Mouse (Mus musculus): ENCODE results near the gene Cdr2l. TPM values are rescaled to one million over a fixed set of nuclear protein-coding genes. Genes with fewer than 3 reads are reported as not detected.

Gene Cdr2l
- polyA plus RNA-seq, 1 experiment from 2014 or later = 21.3 TPM

DNA sequence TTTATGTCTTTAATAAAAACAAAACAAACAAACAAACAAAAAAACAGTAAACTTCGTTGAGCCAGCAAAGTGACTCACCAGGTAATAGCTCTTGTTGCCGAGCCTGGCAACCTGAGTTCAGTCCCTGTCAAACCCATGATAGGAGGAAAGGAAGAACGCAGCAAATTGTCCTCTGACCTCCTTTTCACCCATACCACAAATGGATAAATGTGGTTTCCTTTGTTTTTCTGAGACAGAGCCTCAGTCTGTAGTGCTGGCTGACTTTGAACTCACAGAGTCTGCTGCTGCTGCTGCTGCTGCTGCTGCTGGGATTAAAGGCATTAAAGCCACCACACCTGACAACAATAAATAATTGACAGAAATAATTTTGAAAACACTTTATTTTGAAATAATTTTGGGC lies 41.4 kb downstream of the Cdr2l start:
- CTCF ChIA-PET = no interaction called here
- ATAC-seq = no peak
- in situ Hi-C loops (cut with MboI; ENCODE audit: low pct_unique_long_range_greater_than_20kb) = no loop called here
- DNase-seq (ENCODE audit: low read depth, low spot score) = no peak
- H3K27me3 ChIP-seq = no peaks in the 10 kb centered on the region
- no peak for TF ChIP-seq CTCF (IDR thresholded peaks at IDR 0.05)
- POLR2A ChIA-PET = interaction anchor here (0.6 kb wide), 1 partner anchor 65 kb away, joined by 3 read pairs; no protein-coding TSS in a partner anchor

DNA sequence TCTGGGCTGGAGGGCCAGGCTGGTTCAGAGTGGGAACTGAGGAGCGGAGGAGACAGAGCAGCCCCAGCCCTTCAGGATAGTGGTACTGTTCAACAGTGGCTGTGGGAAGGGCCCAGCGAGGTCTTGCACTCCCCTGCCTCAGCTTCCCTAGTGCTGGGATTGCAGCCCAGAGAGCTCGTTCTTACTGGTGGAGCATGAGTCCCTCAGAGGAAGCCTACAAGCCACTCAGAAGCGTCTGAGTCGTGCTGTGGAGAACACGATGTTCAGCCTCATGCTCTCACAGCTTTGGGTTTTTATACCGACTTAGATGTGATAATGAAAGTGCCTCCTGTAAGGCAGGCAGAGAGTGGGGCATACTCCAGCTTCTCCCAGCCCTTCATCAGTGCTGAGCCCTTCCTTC lies 43.0 kb downstream of the Cdr2l start:
- POLR2A ChIA-PET = interaction anchor here (1.1 kb wide), 1 partner anchor 11 kb away, joined by 4 read pairs; no protein-coding TSS in a partner anchor
- no peaks in the 10 kb centered on the region for H3K27me3 ChIP-seq
- ATAC-seq = no peak
- DNase-seq (ENCODE audit: low read depth, low spot score) = no peak
- no peak for TF ChIP-seq CTCF (IDR thresholded peaks at IDR 0.05)
- CTCF ChIA-PET = no interaction called here
- in situ Hi-C loops (cut with MboI; ENCODE audit: low pct_unique_long_range_greater_than_20kb) = no loop called here

DNA sequence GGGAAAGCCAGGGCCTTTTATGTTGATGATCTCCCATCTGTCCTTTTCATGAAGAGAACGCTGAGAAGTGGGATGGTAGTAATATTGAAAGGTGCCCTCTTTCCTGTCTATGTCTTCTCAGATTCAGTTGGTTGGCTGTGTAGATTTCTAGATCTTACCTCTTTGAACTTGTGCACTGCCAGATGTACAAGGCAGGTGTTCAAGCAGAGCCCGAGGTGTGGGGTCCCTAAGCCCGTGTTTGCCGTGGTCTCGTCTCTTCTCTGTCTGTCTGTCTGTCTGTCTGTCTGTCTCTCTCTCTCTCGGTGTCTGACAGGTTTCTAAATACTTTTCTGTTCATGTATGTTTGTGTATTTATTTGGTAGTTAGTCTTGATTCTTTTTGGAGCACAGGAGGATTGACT lies 44.0 kb downstream of the Cdr2l start:
- DNase-seq (ENCODE audit: low read depth, low spot score) (no peak), ATAC-seq (no peak)
- in situ Hi-C loops (cut with MboI; ENCODE audit: low pct_unique_long_range_greater_than_20kb) = no loop called here
- POLR2A ChIA-PET = interaction anchor here (0.7 kb wide), 1 partner anchor 27 kb away, joined by 5 read pairs; no protein-coding TSS in a partner anchor
- CTCF ChIA-PET = interaction anchor here (1.6 to 3.6 kb wide), 5 partner anchors 35 to 49 kb away, joined by 3 to 14 read pairs (median 5); partner anchors contain the start of genes Armc7 and Slc16a5
- TF ChIP-seq CTCF (IDR thresholded peaks at IDR 0.05) = no peak
- no peaks in the 10 kb centered on the region for H3K27me3 ChIP-seq

DNA sequence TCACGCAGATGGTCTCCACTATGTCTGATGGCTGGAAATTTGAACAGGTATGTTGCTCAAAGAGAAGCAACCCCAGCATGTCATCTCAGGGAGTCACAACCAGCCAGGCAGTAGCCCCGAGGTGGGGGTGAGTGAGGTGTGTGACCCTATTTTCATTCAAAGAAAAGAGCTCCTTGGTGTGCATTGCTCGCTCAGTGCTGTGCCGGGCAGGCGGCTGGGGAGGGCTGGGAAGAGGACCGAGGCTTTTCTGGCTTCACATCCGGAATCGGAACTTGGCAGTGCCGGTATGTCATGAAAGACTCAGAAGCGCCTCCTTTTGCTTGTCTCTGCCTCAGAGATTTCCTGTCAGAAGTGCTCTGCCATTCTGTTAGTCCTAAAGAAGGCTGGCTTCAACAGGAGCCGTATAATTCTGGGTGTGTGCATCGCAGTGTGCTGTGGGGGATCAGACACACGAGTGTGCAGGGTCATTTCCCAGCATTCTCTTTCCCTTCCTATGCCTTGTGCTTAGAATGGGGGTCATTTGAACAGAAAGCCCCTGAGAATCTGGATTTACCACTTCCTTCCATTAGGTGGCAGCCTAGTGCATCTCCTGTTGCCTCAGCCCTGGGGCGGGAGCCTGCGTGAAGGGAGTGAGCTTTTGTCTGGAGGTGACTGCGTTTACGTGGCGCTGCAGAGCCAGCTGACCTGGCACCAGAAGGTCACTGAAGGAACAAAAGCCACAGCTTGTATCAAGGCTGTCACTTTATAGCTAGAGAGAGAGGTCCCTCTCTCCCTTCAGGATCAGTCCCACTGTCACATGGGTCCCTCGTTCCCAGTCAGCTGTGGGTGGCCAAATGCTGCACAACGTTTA lies 46.0 kb downstream of the Cdr2l start:
- H3K27me3 ChIP-seq = no peaks in the 10 kb centered on the region
- ChIA-PET CTCF (interaction anchor here (0.6 to 3.6 kb wide), 18 partner anchors 12 to 131 kb away, joined by 3 to 18 read pairs (median 4); partner anchors contain the start of gene Armc7), POLR2A (interaction anchor here (1.2 kb wide), 1 partner anchor 9 kb away, joined by 3 read pairs; no protein-coding TSS in a partner anchor)
- TF ChIP-seq CTCF (IDR thresholded peaks at IDR 0.05) = no peak
- in situ Hi-C loops (cut with MboI; ENCODE audit: low pct_unique_long_range_greater_than_20kb) = no loop called here
- DNase-seq (ENCODE audit: low read depth, low spot score) (no peak), ATAC-seq (no peak)

DNA sequence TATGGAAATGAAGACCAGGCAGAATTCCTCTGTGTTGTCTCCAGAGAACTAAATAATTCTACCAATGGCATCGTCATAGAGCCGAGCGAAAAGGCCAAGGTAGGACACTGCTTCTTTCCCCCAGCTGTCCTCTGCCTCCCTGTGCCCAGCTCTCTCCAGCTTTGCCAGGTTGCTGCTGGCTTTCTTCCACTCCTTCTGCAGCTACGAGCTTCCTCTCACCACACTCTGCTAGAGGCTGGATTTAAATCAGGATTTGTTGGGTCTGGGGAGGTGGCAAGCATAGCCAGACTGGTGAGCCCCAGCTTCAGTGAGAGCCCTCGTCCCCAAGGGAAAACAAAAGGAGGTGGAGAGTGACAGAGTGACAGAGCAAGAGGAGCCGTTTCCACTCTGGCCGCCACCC lies 47.6 kb downstream of the Cdr2l start:
- POLR2A ChIA-PET = no interaction called here

DNA sequence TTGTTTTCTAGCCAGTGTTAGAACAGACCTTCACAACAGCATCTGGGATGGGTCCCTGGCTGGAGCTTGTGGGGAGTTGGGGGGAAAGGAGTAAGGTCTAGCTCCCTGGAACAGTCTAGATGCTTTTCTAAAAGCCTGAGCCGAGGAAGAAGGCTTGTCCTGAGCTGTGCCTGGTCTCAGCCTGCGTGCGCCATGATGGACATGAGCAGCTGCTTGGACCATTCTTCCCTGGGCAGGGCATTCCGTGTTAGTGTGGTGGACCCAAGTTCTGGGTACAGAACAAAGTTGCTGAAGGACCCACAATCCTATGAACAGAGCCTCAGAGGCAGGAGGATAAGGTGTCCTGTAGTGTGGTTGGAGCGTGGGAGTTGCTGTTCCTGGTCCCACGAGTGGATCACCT lies 48.8 kb downstream of the Cdr2l start:
- CTCF ChIA-PET = no interaction called here
- DNase-seq (ENCODE audit: low read depth, low spot score) = no peak
- in situ Hi-C loops (cut with MboI; ENCODE audit: low pct_unique_long_range_greater_than_20kb) = loop anchor here (5.0 kb wide), 1 partner anchor 42 kb away; no protein-coding TSS in a partner anchor
- POLR2A ChIA-PET = no interaction called here
- no peaks in the 10 kb centered on the region for H3K27me3 ChIP-seq
- TF ChIP-seq CTCF (IDR thresholded peaks at IDR 0.05) = no peak
- no peak for ATAC-seq

More for the DNA sequence above, 47.6 kb downstream of the Cdr2l start:
- no peaks in the 10 kb centered on the region for H3K27me3 ChIP-seq
- ATAC-seq (no peak), DNase-seq (ENCODE audit: low read depth, low spot score) (no peak)
- in situ Hi-C loops (cut with MboI; ENCODE audit: low pct_unique_long_range_greater_than_20kb) = no loop called here
- CTCF ChIA-PET = interaction anchor here (1.5 kb wide), 1 partner anchor 42 kb away, joined by 5 read pairs; no protein-coding TSS in a partner anchor
- TF ChIP-seq CTCF (IDR thresholded peaks at IDR 0.05) = no peak

DNA sequence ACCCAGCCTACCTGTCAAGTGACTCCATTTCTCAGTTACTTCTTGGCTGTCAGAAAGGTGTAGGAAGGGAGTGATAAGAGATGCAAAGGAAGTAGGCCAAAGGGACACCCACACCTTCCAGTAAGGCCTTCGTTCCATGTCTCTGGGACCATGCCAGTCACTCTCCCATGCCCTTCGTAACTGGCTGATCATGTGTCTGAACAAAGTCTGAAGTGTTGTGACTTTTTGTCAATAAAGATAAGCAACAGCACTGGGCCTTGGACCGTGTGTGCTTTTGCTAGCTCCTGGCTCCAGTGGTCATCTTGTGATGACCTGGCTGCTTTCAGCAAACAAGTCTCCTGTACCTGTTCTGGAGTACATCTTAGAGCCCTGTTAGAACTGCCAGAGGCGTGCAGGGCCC lies 51.1 kb downstream of the Cdr2l start:
- in situ Hi-C loops (cut with MboI; ENCODE audit: low pct_unique_long_range_greater_than_20kb) = loop anchor here (5.0 kb wide), 1 partner anchor 39 kb away; no protein-coding TSS in a partner anchor
- TF ChIP-seq CTCF (IDR thresholded peaks at IDR 0.05) = no peak
- ChIA-PET CTCF (no interaction called here), POLR2A (no interaction called here)
- H3K27me3 ChIP-seq = no peaks in the 10 kb centered on the region
- no peak for ATAC-seq
- no peak for DNase-seq (ENCODE audit: low read depth, low spot score)

DNA sequence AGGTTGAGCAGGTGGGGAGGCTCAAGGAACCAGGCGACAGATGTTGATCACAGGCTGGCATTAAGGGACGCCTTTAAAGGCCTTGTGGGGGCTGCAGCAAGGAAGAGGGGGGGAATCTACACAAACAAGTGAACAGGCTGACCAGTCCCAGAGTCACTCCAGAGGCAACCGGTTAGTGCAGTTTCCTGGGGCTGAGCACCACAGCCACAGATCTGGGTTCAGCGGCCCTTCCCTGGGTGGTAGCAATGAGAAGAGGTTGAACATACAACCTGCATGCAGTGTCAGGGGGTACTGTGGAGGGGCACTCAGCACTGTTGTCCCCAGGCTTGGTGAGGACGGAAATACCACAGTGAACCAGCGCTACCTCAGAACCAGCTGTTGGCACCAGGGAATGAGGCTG lies 51.6 kb downstream of the Cdr2l start:
- in situ Hi-C loops (cut with MboI; ENCODE audit: low pct_unique_long_range_greater_than_20kb) = loop anchor here (5.0 kb wide), 1 partner anchor 39 kb away; no protein-coding TSS in a partner anchor
- ATAC-seq (no peak), DNase-seq (ENCODE audit: low read depth, low spot score) (no peak)
- no peak for TF ChIP-seq CTCF (IDR thresholded peaks at IDR 0.05)
- CTCF ChIA-PET = no interaction called here
- no peaks in the 10 kb centered on the region for H3K27me3 ChIP-seq
- POLR2A ChIA-PET = no interaction called here

DNA sequence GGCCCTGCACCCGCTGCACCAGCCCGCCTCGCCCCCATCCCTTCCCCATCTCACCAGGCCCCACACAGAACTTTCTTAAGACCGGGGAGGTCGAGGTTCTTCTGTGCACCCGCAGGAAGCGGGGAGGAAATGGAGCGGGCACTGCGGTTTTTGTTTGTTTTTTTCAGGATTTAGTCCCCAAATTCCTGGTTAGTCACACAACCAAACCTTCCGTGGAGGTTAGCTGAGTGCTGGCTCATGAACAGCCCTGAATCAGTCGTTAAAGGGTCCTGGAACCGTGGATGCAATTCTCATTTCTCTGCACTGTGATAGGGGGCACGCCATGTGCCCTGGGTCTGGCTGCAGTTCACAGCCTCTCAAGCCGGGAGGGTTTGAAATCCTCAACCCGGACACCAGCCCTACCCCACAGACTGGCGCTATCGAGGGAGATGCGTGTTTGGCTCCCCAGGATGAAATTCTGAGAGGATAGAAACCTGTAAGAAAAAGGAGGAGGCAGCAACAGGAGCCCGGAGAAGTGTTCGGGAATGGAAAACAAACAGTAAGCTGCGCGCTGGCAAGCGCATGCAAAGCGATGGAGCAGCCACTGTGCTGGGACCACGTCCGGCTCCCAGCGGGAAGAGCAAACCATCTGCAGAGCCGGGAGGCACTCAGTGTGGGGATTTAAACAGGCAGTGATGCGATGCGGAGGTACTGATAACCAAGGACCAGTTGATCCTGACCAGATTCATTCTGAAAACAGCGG lies 54.1 kb downstream of the Cdr2l start:
- no peak for ATAC-seq

DNA sequence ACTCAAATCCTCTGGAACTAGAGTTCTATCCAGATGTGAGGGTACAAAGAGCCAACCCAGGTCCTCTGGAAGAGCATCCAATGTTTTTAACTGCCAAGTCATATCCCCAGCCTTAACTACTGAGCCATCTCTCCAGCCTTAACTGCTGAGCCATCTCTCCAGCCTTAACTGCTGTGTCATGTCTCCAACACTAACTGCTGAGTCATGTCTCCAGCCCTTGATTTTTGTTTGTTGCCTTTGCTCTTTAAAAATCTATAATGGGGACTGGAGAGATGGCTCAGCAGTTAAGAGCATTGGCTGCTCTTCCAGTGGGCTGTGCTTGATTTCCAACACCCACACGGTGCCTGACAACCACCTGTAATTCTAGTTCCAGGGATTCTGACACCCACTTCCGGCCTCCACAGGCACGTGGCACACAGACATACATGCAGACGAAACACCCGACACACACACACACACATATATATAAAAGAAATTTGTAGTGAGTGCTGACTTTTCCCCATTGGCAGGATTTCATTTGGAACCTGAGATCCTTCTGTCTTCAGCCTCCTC lies 55.9 kb downstream of the Cdr2l start:
- in situ Hi-C loops (cut with MboI; ENCODE audit: low pct_unique_long_range_greater_than_20kb) = no loop called here
- ATAC-seq (no peak), DNase-seq (ENCODE audit: low read depth, low spot score) (no peak)
- no peak for TF ChIP-seq CTCF (IDR thresholded peaks at IDR 0.05)
- CTCF ChIA-PET = no interaction called here
- POLR2A ChIA-PET = interaction anchor here (0.6 kb wide), 1 partner anchor 19 kb away, joined by 3 read pairs; no protein-coding TSS in a partner anchor
- no peaks in the 10 kb centered on the region for H3K27me3 ChIP-seq

More for the DNA sequence above, 54.1 kb downstream of the Cdr2l start:
- no peaks in the 10 kb centered on the region for H3K27me3 ChIP-seq
- ChIA-PET POLR2A (no interaction called here), CTCF (interaction anchor here (0.8 kb wide), 1 partner anchor 8 kb away, joined by 3 read pairs; no protein-coding TSS in a partner anchor)
- in situ Hi-C loops (cut with MboI; ENCODE audit: low pct_unique_long_range_greater_than_20kb) = no loop called here
- DNase-seq (ENCODE audit: low read depth, low spot score) = no peak
- no peak for TF ChIP-seq CTCF (IDR thresholded peaks at IDR 0.05)
